Mouse (Mus musculus) small intestine, adult 2 months (tissue): ENCODE data around the gene Rhoc. TPM values are rescaled to one million over a fixed set of nuclear protein-coding genes. Genes with fewer than 3 reads are reported as not detected.
"Not testable (repeated sequence)": the region's sequence is repeated elsewhere in the genome, so short reads cannot be mapped to it uniquely, and the experiment has no call there.

Experiments
- H3K27ac ChIP-seq: fragments of 200-500 bp; 2 replicates; pipeline ENCODE4 v1.5.1; 2012; ENCODE audit warnings: low read depth, low read length, control low read depth, inconsistent platforms; ENCODE audit not compliant: insufficient read depth
- H3K27me3 ChIP-seq: fragments of 200-500 bp; 2 replicates; pipeline ENCODE4 v1.6.1; 2012; ENCODE audit warnings: mild to moderate bottlenecking, moderate library complexity, low read length, inconsistent platforms; ENCODE audit not compliant: control insufficient read depth, insufficient read depth
- H3K36me3 ChIP-seq: fragments of 200-500 bp; 2 replicates; pipeline ENCODE4 v1.6.1; 2012; ENCODE audit warnings: mild to moderate bottlenecking, low read length, control low read depth, inconsistent platforms; ENCODE audit not compliant: control insufficient read depth, insufficient read depth
- H3K4me1 ChIP-seq: fragments of 200-500 bp; 2 replicates; pipeline ENCODE4 v1.6.1; 2012; ENCODE audit warnings: low read length, inconsistent platforms, mixed read lengths; ENCODE audit not compliant: control insufficient read depth, insufficient read depth, insufficient read length
- H3K4me3 ChIP-seq: fragments of 200-500 bp; 2 replicates; pipeline ENCODE4 v1.5.1; 2012; ENCODE audit warnings: low read depth, mild to moderate bottlenecking, control low read depth, inconsistent platforms, low read length, moderate library complexity
- CTCF ChIP-seq: fragments of 200-500 bp; IDR thresholded peaks from 2 replicates; pipeline ENCODE4 v1.5.1; 2012; ENCODE audit warnings: low read depth, mild to moderate bottlenecking, control low read depth, inconsistent platforms, low read length, moderate library complexity, mixed read lengths; ENCODE audit not compliant: insufficient replicate concordance, insufficient read length; ENCODE audit errors: extremely low read depth
- POLR2A ChIP-seq: fragments of 200-500 bp; IDR thresholded peaks from 2 replicates; pipeline ENCODE4 v1.6.1; 2012; ENCODE audit warnings: low read depth, mild to moderate bottlenecking, control low read depth, inconsistent platforms, low read length, moderate library complexity
- WGBS: fragments of 180-500 bp; shearing (Covaris S2); methylation state at CpG from one replicate; pipeline ENCODE4 v1.1.7; 2018; 5-methylcytosine and 5-hydroxymethylcytosine counted together
- polyA plus RNA-seq: library from polyadenylated mRNA; depleted of rRNA; stranded (reverse); fragments of >200 nt; gene quantifications from 2 replicates; pipeline ENCODE4 v1.2.3, GENCODE M21; 2012

The Rhoc gene
- polyA plus RNA-seq, 1 experiment = 197 TPM

- peaks cover 7% of the 10 kb centered on the region for H3K4me1 ChIP-seq
- peaks cover 59% of the 10 kb centered on the region for H3K36me3 ChIP-seq
- no peaks in the 10 kb centered on the region for H3K27me3 ChIP-seq
- H3K4me3 ChIP-seq = no peak overlapping the region
- WGBS = 96% methylated on average over 6 of the region's 6 CpGs
- no peak overlapping the region for H3K27ac ChIP-seq
- TF ChIP-seq CTCF = no peak
- no peak for TF ChIP-seq POLR2A
Measured at GRCm38 (mm10) chr3:104801481-104801880, 13.3 kb downstream of the Rhoc start.

- H3K36me3 ChIP-seq = peaks cover 42% of the 10 kb centered on the region
- H3K4me3 ChIP-seq = no peak overlapping the region
- H3K27ac ChIP-seq = no peak overlapping the region
- WGBS = 93% methylated on average over 10 of the region's 10 CpGs
- H3K27me3 ChIP-seq = no peaks in the 10 kb centered on the region
- H3K4me1 ChIP-seq = no peaks in the 10 kb centered on the region
- no peak for TF ChIP-seq CTCF
- TF ChIP-seq POLR2A = no peak
Measured at GRCm38 (mm10) chr3:104804312-104804711, 16.1 kb downstream of the Rhoc start.

GRCm38 (mm10) chr3:104805539-104805938 is 17.4 kb downstream of the Rhoc start:
- Histone ChIP-seq H3K27ac (no peak overlapping the region), H3K27me3 (no peaks in the 10 kb centered on the region), H3K4me3 (no peak overlapping the region), H3K4me1 (no peaks in the 10 kb centered on the region), H3K36me3 (peaks cover 30% of the 10 kb centered on the region)
- 76% methylated on average over 9 of the region's 9 CpGs for WGBS
- TF ChIP-seq CTCF (no peak), POLR2A (no peak)

- 20% methylated on average over 3 of the region's 3 CpGs for WGBS
- Histone ChIP-seq H3K4me1 (peaks cover 5% of the 10 kb centered on the region; the same call in 1 of the 2 replicates), H3K27ac (no peak overlapping the region), H3K36me3 (peaks cover 4% of the 10 kb centered on the region; the same call in 1 of the 2 replicates), H3K4me3 (no peak overlapping the region), H3K27me3 (no peaks in the 10 kb centered on the region)
- TF ChIP-seq POLR2A = no peak
- no peak for TF ChIP-seq CTCF
Measured at GRCm38 (mm10) chr3:104811752-104812151, 23.6 kb downstream of the Rhoc start.

- Histone ChIP-seq H3K27me3 (no peaks in the 10 kb centered on the region), H3K36me3 (peaks cover 4% of the 10 kb centered on the region; the same call in 1 of the 2 replicates), H3K4me1 (peaks cover 5% of the 10 kb centered on the region; the same call in 1 of the 2 replicates), H3K27ac (no peak overlapping the region), H3K4me3 (no peak overlapping the region)
- no peak for TF ChIP-seq CTCF
- no peak for TF ChIP-seq POLR2A
- WGBS = 88% methylated on average over 4 of the region's 4 CpGs
Measured at GRCm38 (mm10) chr3:104812254-104812653, 24.1 kb downstream of the Rhoc start.

- H3K27me3 ChIP-seq, H3K4me1 ChIP-seq, H3K27ac ChIP-seq, H3K36me3 ChIP-seq, H3K4me3 ChIP-seq: not testable (repeated sequence)
- WGBS = 87% methylated on average over 7 of the region's 7 CpGs
Measured at GRCm38 (mm10) chr3:104813227-104813626, 25.1 kb downstream of the Rhoc start.

- Histone ChIP-seq H3K4me3 (no peak overlapping the region), H3K27me3 (no peaks in the 10 kb centered on the region), H3K36me3 (peaks cover 4% of the 10 kb centered on the region; the same call in 1 of the 2 replicates), H3K27ac (no peak overlapping the region), H3K4me1 (peaks cover 5% of the 10 kb centered on the region; the same call in 1 of the 2 replicates)
- WGBS = 97% methylated on average over 1 of the region's 1 CpGs
- TF ChIP-seq CTCF (no peak), POLR2A (no peak)
Measured at GRCm38 (mm10) chr3:104814746-104815145, 26.6 kb downstream of the Rhoc start.

GRCm38 (mm10) chr3:104815346-104815745 is 27.2 kb downstream of the Rhoc start:
- peaks cover 4% of the 10 kb centered on the region; the same call in 1 of the 2 replicates for H3K36me3 ChIP-seq
- no peak for TF ChIP-seq POLR2A
- no peak for TF ChIP-seq CTCF
- peaks cover 5% of the 10 kb centered on the region; the same call in 1 of the 2 replicates for H3K4me1 ChIP-seq
- H3K27me3 ChIP-seq = no peaks in the 10 kb centered on the region
- WGBS = 84% methylated on average over 2 of the region's 2 CpGs
- H3K27ac ChIP-seq = no peak overlapping the region
- H3K4me3 ChIP-seq = no peak overlapping the region
